Mouse (Mus musculus) adrenal gland, postnatal 36 days (tissue): ENCODE data around the gene Wwtr1. TPM values are rescaled to one million over a fixed set of nuclear protein-coding genes. Genes with fewer than 3 reads are reported as not detected.
A peak's percentile ranks its signal among the peaks of the same experiment; 100 is the strongest.

Experiments
- DNase-seq, 2 experiments: peaks; one replicate each; pipeline ENCODE4 v3.0.0; 2021; ENCODE audit warnings: mixed read lengths in 1 of 2
- long read RNA-seq, 2 experiments: library from polyadenylated mRNA; stranded (forward); transcript quantifications; one replicate each; pipeline ENCODE4 v2.0.0; 2021; ENCODE audit warnings: borderline sequencing depth in 2 of 2
- total RNA-seq, 2 experiments: library from RNA; stranded (reverse); gene quantifications; 2 replicates each; pipeline ENCODE4 v1.2.3; 2021

The Wwtr1 gene
- 10 to 100 TPM; 42.9 to 48.9 TPM for total RNA-seq
- long read RNA-seq, experiment 1, full-length matches to known transcripts = 39 of 44 reads
- long read RNA-seq, experiment 1, partial matches to known transcripts = 3 of 44 reads
- long read RNA-seq, experiment 1, other reads (novel, unspliced or antisense) = 2 of 44 reads
- long read RNA-seq, experiment 2, full-length matches to known transcripts = 14 of 15 reads
- long read RNA-seq, experiment 2, partial matches to known transcripts = 1 of 15 reads
- long read RNA-seq, experiment 2, other reads (novel, unspliced or antisense) = 0 of 15 reads

DNA sequence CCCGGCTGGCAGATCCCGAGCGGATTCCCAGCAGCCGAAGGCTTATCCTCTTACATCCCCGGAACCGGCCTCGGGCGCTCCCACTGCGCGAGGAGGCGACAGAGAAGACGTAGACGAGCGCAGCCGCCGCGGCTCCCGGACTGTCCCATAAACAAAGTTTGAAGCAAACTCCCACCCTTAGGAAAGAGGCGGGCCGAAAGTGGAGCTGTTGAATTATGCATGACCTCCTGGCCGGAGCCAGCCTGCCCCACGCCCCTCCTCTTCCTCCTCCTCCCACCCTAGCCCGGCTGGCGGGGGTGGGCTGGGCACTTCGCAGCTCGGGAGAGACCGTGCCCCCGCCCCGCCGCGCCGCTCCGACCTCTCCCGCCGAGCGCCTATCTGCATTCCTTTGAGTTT is at the start of gene Wwtr1:
Wwtr1 (minus strand) TSS at position 251 of the 396 bp plus-strand sequence.
- peak; percentile 94 to 97 for DNase-seq

DNA sequence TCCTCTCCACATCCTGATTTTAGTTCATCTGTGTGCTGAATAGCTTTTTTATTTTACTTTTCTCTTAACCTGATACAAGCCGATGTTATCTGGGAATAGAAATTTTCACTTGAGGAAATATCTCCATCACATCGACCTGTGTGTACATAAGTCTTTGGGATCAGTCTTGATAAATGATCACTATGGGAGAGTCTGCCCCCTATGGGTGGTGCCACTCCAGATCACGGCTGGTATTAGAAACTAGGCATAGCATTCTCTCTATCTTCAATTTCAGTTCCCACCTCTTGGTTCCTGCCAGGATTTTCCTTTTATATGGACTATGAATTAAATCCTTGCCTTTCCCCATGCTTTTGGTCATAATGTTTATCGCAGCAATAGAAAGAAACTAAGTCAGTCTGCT is 44.0 kb upstream of the Wwtr1 start:
- peak; percentile 30 to 66 for DNase-seq

DNA sequence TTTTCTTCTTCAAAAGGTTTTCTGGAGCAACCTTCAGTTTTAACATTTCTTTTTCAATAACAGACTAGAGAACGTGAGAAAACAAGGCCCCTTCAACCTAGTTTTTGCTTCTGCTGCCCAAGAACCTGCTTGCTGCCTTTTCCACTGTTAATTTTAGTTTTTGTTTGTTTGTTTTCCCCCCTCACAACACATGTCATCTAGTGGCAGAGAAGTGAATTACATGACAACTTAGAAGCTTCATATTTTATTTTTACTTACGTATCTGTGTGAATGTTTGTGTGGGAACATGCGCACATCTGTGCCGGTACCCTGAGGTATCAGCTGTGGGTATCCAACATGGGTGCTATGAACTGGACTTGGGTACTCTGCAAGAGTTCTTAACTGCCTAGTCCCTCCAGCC is 39.9 kb upstream of the Wwtr1 start:
- no peak for DNase-seq

DNA sequence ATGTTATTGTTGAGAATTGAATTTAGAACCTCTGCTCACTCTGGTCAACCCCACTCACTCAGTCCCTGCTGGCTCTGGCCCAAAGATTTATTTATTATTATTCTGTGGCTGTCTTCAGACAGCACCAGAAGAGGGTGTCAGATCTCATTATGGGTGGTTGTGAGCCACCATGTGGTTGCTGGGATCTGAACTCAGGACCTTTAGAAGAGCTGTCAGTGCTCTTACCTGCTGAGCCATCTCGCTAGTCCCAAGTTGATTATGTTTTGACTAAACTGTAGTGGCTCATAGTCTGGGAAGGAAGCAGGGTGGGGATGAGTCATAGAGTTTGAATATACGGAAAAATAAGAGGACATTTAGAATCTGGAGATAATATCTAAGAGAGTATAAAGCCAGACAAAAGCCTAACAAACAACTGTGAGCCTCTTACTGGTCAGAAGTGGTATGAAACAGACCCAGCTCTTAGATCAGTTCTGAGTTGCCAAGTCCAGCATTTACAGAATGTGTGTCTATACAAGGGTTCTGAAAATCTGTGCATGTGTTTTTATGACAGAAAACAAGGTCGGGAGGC is 36.8 kb upstream of the Wwtr1 start:
- DNase-seq = no peak

DNA sequence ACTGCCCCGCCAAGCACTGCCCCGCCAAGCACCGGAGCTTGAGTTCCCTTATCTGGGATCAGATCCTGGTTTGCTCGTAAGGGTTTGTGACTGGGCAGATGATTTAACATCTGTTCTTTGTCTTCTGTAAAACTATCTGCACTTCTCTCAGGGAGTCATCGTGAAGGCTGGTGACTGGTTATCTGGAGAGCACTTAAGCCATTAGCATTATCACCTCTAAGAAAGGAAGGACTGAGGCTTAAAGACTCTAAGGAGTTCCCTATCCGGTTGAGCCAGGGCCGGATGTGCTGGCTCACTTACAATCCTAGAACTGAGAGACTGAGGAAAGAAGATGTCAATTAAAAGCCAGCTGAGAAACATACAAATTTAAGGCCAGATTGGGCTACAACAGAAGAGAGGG is 36.1 kb upstream of the Wwtr1 start:
- no peak for DNase-seq

DNA sequence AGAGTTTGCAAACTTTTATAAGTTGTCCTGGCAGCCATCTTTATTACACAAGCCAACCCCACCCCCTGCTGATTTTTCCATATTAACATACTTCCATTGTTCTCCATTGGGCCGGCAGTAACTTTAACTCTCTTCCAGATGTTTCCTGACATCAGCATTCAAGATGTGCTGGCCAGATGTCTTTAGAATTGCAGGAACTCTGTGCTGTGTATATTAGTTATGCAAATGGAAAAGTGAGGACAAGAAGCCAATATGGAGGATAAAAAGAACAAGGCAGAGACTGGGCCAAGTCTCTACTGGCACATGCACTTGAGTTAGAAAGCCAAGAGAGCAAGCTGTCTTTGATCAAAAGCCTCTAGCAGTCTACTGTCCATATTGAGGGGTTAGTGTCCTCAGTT is 28.9 kb upstream of the Wwtr1 start:
- no peak for DNase-seq

DNA sequence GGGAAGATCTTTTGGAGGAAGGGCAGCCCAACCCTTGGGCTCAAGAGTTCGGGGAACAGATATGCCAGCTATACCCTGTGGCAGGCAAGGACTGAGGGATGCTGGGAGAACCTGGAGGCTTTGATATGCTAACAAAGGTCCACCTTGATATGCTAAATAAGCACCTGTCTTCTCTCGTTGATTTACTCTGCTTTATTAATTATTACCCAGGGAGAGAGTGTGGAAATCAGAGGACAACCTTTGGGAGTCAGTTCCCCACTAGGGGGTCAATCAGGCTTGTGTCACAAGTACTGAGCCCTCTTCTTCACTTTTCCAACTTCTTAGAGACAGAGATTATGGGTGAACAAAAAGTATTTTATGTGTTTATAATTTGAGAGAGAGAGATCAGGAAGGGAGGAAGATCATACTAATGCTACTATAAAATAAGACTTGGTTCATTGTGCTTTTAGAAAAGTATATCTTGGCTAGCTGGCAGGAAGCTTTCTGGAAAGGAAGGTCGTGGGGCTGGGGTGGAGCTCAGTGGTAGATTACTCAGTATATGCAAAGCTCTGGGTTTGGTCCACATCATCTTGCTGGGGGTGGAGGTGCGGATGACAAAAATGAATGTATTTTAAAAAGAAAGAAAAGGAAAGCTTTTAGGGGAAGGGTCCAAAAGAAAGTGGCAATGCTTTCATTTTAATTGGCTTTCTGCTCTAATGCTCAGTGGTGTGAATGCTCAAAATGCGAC is 28.3 kb upstream of the Wwtr1 start:
- no peak for DNase-seq

DNA sequence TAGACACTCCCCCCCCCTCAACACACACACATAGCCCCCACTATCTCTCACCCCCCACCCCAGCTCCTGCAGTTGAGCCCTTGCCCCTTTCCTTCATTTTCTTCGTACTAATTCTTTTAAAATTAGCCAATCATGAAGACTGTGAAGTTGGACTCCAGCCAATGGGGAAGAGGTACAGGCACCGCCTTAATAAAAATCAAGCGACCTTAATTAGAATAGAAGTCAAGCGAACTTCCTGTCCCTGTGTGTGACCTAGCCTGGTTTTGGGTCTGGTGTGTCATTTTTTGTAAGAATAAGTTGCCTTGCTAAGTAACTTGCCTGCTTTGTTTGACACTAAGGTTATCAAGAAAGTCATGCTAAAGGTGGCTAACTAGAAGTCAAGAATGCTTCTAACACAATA is 26.9 kb upstream of the Wwtr1 start:
- DNase-seq = no peak

DNA sequence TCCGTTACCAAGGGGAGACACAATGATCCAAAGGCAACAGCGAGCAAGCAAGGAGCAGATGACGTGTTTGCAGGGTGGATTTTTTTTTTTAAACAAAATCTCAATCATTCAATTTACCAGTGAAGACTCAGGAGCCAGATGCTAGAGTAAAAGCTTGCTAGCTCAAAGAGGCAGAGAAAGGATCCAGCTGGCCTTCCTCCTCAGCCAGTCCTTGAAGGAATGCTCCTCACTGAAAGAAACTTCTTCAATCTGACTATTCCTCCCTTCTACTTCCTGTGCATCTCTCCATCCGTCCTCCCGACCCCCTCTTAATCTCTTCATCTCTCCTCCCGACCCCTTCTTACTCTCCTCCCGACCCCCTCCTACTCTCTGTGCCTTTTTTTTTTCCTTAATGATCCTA is 20.9 kb upstream of the Wwtr1 start:
- DNase-seq = no peak

DNA sequence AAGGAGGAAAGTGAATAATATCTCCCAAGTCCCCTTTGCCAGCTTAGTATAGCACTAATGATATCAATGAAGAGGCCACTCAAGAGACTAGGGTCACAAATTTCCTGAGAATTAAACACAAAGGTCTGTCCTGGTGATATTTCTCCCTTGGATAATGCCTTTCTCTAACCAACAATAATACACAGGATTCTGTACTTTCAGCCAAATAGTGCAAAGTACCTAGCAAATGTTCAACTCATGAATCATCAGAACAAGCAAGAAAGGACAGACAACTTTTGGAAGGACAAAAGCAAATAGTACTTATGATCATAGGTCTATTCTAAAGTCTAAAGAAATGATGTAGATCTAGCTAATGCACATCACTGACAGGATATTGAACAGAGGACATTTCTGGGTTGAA is 19.8 kb upstream of the Wwtr1 start:
- DNase-seq = no peak

DNA sequence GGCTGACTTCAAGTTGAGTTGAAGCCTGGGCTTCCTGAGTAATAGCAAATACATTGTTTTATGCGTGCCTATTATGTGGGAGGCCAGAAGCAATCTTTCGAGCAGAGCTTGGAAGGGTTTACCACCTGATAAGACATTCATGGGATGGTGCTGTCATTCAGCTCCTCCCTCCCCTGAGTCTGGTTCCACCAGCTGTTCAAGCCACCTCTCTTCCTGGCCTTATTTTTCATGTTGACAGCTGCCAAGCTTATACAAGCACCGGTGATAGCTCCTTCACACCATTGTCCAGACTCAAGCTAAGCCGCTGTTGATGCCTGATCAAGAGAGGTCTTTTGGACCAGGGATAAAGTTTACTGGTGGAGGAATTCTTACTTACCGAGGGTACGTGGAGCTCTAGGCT is 10.3 kb upstream of the Wwtr1 start:
- DNase-seq = no peak

DNA sequence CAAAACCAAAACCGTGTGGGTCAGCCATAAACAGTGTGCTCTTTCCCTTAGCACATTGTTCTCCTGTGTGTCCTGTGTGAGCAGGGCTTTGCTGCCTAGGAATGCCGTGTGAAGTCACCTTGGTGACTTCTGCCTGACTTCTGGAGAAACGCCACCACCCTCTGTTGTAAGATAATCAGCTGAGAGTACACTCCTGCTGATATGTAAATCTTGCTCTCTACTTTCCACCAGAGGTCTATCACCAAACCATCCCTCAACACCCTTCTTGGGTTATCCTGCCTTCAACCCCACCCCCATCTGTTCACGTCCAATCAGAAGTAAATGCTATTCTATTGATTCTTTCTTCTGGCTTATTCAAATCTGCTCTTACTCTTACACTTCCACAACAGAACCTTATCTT is 7.8 kb upstream of the Wwtr1 start:
- no peak for DNase-seq

DNA sequence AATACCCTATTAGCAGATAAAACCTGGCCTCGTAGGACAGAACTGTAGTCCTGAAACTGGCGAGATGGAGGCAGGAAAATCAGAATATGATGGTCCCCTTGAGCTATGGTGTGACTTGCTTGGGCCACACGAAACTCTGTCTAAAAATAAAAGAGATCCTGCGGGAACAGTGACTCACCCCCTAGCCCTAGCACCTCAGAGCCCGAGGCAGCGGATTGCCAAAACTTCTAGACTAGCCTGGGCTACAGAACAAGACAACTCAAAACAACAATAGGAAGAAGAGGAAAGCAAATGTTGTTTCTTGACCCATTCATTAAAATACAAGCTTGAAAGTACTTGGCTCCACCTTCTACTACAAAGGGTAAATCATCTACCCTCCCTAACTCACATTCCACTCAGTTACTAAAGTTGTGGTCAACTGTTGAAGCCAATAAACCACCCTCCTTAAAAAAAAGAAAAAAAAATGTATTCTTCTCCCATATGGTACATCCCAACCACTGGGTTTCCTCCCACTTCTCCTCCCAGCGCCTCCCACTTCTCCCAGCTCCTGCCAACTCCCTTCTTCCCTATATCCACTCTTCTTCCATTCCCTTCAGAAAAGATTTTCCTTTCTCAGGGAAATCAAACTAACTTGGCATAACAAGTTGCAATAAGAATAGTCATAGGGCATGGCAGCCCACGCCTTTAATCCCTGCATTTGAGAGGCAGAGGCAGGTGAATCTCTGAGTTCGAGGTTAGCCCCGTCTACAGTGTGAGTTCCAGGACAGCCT is 4.9 kb upstream of the Wwtr1 start:
- DNase-seq = no peak

DNA sequence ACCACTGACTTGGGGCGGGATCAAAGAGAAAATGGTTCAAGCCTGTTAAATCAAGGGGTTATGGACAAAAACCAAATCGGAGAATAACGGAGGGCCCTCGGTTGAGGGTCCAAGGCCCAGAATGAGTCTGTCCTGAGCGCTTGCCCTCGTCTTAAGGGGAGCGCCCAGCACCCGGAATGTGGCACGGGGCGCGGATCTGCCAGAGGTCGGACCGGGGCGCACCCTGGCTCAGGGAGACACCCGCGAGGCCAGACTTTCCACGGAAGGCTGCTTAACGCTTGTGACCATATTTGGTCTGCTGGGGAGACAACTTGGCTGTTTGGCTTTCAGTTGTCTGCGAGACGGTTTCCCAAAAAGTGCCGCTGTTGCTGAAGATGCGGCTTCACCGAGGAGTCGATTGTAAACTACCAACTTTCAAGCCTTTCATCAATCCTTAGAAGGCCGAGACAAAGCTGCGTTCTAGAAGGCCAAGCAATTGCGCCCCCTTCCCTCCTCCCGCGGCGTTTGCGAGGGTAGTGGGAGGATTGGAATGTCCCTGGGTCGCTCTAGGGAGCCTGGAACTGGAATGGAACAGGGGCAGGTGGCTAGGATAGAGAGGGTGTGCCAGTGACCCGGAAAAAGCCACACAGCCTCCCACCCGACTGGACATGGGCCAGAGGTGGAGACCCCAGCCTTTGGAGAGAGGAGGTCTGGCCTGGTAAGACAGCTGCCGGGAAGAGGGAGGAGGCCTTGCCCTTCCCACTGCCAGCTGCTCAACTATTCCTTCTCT is 530 bp upstream of the Wwtr1 start:
- peak; percentile 74 to 76 for DNase-seq

DNA sequence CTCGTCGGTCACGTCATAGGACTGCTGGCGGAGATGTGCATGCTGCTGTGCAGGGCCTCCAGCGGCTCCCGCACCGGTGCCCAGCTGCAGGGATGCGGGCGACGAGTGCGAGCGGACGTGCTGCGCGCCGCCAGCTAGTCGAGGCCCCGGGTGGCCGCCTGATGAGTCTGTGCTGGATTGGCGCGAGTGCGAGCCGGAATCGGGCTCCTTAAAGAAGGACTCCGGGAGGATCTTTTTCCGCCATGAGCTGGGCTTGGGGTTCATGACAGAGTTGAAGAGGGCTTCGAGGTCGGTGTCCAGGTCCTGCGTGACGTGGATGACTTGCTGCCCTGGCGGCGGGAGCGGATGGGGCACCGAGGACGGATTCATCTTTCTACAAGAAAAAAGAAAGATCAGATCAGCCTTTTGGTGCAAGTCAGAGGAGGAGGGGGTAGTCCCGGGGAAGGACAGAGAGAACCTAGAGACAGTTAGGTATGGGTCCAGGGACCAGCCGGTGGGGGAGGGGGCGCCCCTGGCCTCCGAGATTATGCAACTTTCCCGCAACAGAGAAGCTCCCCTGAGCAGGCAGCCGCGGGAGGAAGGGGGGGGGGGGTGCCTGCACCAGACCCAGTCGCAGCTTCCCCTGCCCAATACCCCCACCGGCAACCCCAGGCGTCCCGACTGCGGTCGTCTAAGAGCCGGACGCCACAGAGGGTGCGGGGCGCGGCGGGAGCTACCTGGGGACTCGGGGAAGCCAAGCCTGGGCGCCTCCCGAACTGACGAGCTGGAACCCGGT is 638 bp downstream of the Wwtr1 start:
- peak; percentile 67 to 77 for DNase-seq

DNA sequence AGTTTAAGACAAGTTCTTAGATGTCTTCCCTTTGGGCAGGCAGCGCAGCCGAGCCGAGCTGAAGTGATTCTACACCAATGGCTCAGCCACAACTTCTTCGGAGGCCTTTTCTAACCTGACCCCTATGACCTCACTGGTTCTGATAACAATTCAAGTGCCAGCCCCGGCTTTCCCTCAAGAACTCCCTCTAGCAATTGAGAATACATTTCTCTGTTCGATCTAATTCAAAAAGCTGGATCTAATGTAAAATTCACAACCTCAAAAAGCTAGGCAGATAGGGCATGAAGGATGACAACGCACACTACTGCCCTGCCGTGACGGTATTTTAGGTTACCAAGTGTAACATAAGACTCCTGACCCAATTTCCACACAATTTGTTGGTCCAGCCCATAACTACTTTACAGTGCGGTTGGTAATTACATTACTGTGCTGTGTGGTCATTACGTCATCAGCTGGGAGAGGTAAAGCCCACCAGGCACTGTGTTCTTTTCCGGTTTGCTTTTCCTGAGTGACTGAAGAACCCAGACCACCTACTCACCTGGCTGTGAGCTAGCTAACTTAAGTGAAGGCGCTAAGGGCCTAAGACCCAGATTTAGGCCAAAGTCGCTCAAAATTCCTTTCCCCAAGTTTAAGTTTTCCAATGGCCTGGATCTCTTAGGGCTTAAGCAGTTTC is 1.7 kb downstream of the Wwtr1 start:
- no peak for DNase-seq

DNA sequence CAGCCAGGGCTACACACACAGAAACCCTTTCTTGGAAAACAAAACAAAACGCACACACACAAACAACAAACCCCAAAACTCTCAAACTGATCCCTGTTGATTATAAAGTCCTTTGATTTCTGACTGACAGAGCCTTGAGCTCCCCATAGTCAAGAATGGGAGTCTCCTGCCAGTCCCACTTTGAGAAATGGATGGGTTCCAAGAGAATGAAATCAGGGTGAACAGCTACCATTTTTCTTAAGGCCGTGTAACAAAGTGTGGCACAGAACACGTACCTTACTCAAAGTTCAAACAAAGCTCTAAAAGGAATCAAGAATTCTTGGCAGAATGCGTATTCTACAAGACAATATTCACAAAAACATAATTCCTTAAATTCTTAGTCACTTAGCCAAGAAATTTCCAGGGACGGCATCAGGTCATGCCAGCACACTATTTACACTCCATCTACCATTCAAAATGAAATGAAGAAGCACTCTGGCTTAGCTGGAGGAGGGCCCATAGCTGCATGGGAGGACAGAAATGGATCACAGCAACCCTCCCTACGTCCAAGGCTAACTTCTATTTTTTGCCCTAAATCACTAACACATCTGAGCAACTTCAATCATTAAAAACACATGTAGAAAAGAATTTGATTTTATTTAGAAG is 3.3 kb downstream of the Wwtr1 start:
- DNase-seq = no peak

DNA sequence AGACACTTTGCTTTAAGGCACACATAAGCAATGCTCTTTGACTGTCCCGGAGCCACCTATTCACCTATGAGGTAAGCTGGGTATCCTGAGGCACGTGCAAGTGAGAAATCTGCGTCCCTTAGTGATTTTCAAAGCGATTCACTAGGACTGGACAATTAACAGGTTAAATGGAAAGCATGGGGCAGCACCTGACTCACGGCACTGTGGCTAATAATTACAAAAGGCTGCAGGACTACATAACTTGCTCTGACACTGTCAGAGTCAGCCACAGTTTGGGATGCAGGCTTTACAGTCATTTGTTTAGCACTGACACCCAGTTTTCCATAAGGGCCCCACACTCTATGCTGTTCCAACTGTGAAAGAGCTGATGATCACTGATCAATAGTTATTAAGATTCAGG is 9.1 kb downstream of the Wwtr1 start:
- no peak for DNase-seq

DNA sequence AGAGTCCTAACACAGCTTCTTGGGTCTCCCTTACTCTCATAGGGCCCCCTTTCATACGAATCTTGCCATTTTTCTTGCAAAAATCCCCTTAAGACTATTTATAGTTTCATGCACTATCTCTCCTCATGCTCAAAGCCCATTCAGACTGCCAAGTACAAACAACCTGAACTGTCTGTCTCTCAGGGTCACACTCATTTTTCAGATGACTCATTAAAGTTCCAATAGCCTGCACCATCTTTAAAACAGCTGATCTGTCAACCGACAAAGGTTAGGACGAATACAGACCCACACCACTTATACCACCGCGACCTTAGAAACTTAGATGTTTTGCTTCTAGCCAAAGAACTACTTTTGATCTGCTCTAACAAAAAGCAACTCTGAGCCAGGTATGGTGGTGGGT is 12.1 kb downstream of the Wwtr1 start:
- no peak for DNase-seq

DNA sequence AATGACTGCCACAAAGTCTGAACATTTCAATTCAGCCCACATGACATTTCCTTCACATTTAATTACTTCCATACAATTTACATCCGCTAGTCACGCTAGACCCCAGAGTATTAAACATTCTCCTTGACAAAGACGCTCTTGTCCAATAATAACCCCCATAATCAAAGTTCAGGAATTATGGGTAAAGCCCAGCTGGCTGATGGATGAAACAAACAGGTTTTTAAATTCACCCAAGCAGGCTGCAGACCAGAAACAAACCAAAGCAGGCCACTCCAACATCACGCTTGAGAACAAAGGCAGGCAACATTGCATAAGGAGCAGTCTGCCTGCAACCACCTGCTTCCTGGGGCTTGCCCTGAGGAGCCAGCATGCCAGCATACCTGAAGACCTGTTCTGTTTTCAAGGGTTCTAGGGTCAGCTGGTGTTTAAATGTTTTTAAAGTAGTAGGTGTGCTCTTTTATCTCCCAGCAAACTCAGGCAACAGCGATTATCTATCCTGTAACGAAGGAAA is 12.7 kb downstream of the Wwtr1 start:
- DNase-seq = no peak
